Mouse (Mus musculus) ES-Bruce4 (cell line): ENCODE results near the gene Gm128. TPM values are rescaled to one million over a fixed set of nuclear protein-coding genes. Genes with fewer than 3 reads are reported as not detected.

Source experiments
- H3K27ac ChIP-seq: 2 replicates; pipeline ENCODE4 v1.5.1; 2012; ENCODE audit warnings: low read length, inconsistent platforms; ENCODE audit not compliant: insufficient read depth
- H3K27me3 ChIP-seq: 2 replicates; pipeline ENCODE4 v1.6.1; 2012; ENCODE audit warnings: mild to moderate bottlenecking, low read length, inconsistent platforms; ENCODE audit not compliant: control insufficient read depth, poor library complexity, insufficient read depth, severe bottlenecking
- H3K36me3 ChIP-seq: 2 replicates; pipeline ENCODE4 v1.6.1; 2012; ENCODE audit warnings: inconsistent platforms, mild to moderate bottlenecking, low read length, moderate library complexity; ENCODE audit not compliant: control insufficient read depth, poor library complexity, insufficient read depth, severe bottlenecking
- H3K4me1 ChIP-seq: one replicate; pipeline ENCODE4 v1.8.1; 2011; ENCODE audit warnings: low read length; ENCODE audit not compliant: control insufficient read depth, insufficient read depth
- H3K4me3 ChIP-seq: 2 replicates; pipeline ENCODE4 v1.5.1; 2011; ENCODE audit warnings: low read depth, mild to moderate bottlenecking, low read length
- H3K9ac ChIP-seq: 2 replicates; pipeline ENCODE4 v1.6.1; 2012; ENCODE audit warnings: low read depth, mild to moderate bottlenecking, inconsistent platforms; ENCODE audit not compliant: poor library complexity, severe bottlenecking
- H3K9me3 ChIP-seq: replicated peaks from 2 replicates; pipeline ENCODE4 v1.6.1; 2012; ENCODE audit warnings: mild to moderate bottlenecking, low read length, inconsistent platforms; ENCODE audit not compliant: control insufficient read depth, poor library complexity, insufficient read depth, severe bottlenecking
- CTCF ChIP-seq: IDR thresholded peaks from one replicate; pipeline ENCODE4 v1.8.1; 2011; ENCODE audit warnings: low read depth, low read length
- EP300 ChIP-seq: IDR thresholded peaks from 2 replicates; pipeline ENCODE4 v1.6.1; 2011; ENCODE audit warnings: low read depth, low read length; ENCODE audit not compliant: insufficient read depth
- POLR2A ChIP-seq: IDR thresholded peaks from one replicate; pipeline ENCODE4 v1.8.1; 2011; ENCODE audit warnings: low read length; ENCODE audit not compliant: insufficient read depth
- polyA plus RNA-seq: library from polyadenylated mRNA; stranded (reverse); fragments of >200 nt; gene quantifications from 2 replicates; pipeline ENCODE4 v1.2.4, GENCODE M21; 2011; ENCODE audit warnings: low read depth; ENCODE audit not compliant: missing spikeins, insufficient read depth, insufficient read length

The Gm128 gene
- polyA plus RNA-seq, 1 experiment = 1.2 TPM

DNA sequence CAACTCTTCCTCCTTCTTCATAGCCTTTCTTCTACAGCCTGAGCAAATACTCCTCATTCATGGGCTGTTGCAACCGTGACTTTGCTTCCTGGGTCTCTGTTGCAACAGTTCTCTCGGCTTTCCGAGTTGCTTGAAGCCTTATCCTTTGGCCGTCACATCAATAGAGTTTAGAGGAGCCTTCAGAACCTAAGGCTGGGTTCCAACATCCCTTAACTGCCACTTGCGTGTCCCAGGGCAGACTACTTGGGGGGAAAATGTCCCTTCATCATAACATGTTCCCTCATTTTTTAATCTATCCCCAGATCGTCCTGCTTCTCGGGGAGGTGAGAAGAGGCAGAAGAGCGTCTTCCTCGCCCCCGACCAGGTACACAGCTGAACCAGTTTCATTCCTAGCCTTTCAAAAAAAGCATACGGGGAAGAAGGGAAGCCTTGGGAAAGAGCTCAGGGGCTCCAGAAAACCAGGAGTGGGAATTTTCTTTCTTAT, 41.0 kb upstream of the Gm128 start:
- peak overlapping the region; percentile 95 for H3K27ac ChIP-seq
- peak overlapping the region; percentile 70 for H3K4me3 ChIP-seq
- H3K36me3 ChIP-seq = no peaks in the 10 kb centered on the region
- TF ChIP-seq CTCF (no peak), EP300 (no peak), POLR2A (no peak)
- no peaks in the 10 kb centered on the region for H3K27me3 ChIP-seq
- H3K9ac ChIP-seq = peak overlapping the region; percentile 65
- no peaks in the 10 kb centered on the region for H3K4me1 ChIP-seq
- no peaks in the 10 kb centered on the region for H3K9me3 ChIP-seq

DNA sequence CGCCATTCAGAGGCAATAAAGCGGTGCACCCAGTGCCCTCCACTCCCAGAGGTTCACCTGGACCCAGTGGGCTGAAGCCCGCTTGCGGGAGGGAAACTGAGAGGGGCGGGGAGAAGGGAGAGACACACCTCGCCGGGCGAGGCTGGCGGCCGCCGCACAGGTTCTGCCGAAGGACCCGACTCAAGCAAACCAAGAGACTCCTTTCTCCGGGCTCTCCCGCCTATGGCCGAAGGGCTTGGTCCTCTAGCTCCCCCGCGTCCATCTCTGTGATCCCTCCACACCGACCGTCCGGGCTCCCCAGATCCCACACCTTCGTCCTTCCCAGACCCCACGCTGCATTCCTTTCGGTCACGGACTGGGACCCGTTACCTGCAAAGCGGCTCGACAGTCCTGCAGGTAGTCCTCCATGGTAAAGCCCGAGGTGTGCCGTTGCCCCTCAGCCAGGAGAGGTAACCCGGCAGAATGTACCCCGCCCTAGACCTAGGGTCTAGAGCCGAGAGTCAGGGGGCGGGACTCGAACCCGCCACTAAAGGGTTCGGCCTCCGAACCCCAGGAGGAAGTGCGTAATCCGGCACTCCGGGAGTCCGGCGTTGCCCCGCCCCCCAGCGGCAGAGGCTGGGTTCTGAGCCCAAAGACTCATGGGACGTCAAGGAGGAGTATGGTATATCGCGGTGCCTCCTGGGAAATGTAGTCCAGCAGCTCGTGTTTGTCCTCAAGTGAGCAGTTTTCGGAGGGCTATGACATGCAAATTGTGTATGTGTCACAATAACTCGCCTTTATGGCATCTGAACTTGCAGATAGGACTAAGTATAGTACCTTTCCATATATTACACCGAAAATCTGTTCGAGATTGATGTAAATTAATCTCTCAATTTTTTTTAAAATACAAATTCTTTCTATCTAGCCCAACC, 40.1 kb upstream of the Gm128 start, which contains the start of the genes Mindy1 and Prune1:
Gene Mindy1 (plus strand): TSS at position 130 of the 911 bp plus-strand sequence.
Gene Prune1 (minus strand): TSS at position 861 of the 911 bp plus-strand sequence.
- no peaks in the 10 kb centered on the region for H3K27me3 ChIP-seq
- peaks cover 2% of the 10 kb centered on the region for H3K4me1 ChIP-seq
- no peaks in the 10 kb centered on the region for H3K36me3 ChIP-seq
- no peaks in the 10 kb centered on the region for H3K9me3 ChIP-seq
- peak within 1 kb of the TSS; percentile 72 for H3K9ac ChIP-seq
- no peak for TF ChIP-seq EP300
- H3K4me3 ChIP-seq = peak within 1 kb of the TSS; percentile 86
- peak within 1 kb of the TSS; percentile 95 for H3K27ac ChIP-seq

GRCm38 (mm10) chr3:95280747-95281146, 39.3 kb upstream of the Gm128 start:
- Histone ChIP-seq H3K27me3 (no peaks in the 10 kb centered on the region), H3K4me1 (peaks cover 2% of the 10 kb centered on the region), H3K36me3 (no peaks in the 10 kb centered on the region), H3K9ac (peak overlapping the region; percentile 72), H3K9me3 (no peaks in the 10 kb centered on the region), H3K27ac (peak overlapping the region; percentile 65), H3K4me3 (peak overlapping the region; percentile 86)
- TF ChIP-seq POLR2A = no peak
- no peak for TF ChIP-seq CTCF
- TF ChIP-seq EP300 = no peak

DNA sequence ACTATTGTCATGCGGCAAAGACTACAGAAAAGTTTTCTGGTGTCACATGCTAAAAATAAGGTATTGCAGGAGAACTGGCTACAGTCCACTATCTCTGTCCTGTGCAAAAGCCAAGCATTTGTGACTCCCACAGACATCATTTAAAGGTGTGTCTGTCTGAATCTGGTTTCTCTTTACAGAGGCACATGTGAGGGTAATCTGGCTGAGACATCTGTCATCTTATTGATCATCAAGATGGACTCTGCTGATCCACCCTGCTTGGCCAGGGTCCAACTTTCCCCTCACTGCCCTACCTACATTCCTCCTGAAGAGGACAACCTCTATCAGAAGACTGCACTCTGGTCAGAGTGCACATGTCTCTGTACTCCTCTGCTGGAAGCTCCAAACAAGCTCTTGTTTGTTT, 35.8 kb upstream of the Gm128 start:
- Histone ChIP-seq H3K27me3 (no peaks in the 10 kb centered on the region), H3K36me3 (no peaks in the 10 kb centered on the region), H3K9me3 (no peaks in the 10 kb centered on the region), H3K4me1 (peaks cover 2% of the 10 kb centered on the region), H3K4me3 (no peak overlapping the region), H3K9ac (no peak overlapping the region), H3K27ac (peak overlapping the region; percentile 40)
- no peak for TF ChIP-seq POLR2A
- no peak for TF ChIP-seq EP300
- no peak for TF ChIP-seq CTCF

- no peak overlapping the region for H3K9ac ChIP-seq
- H3K4me1 ChIP-seq = peaks cover 3% of the 10 kb centered on the region
- no peaks in the 10 kb centered on the region for H3K27me3 ChIP-seq
- TF ChIP-seq POLR2A (no peak), EP300 (no peak), CTCF (no peak)
- H3K9me3 ChIP-seq = no peaks in the 10 kb centered on the region
- H3K4me3 ChIP-seq = no peak overlapping the region
- peak overlapping the region; percentile 40 for H3K27ac ChIP-seq
- no peaks in the 10 kb centered on the region for H3K36me3 ChIP-seq
These were observed 35.1 kb upstream of the Gm128 start for GRCm38 (mm10) chr3:95276428-95276934.

GRCm38 (mm10) chr3:95275161-95275560, 33.8 kb upstream of the Gm128 start:
- Histone ChIP-seq H3K27me3 (no peaks in the 10 kb centered on the region), H3K27ac (peak overlapping the region; percentile 40), H3K9me3 (no peaks in the 10 kb centered on the region), H3K36me3 (no peaks in the 10 kb centered on the region), H3K9ac (no peak overlapping the region), H3K4me3 (no peak overlapping the region), H3K4me1 (peaks cover 4% of the 10 kb centered on the region)
- TF ChIP-seq POLR2A = no peak
- no peak for TF ChIP-seq CTCF
- no peak for TF ChIP-seq EP300
